Mouse (Mus musculus): ENCODE results near the gene Slc44a2. TPM values are rescaled to one million over a fixed set of nuclear protein-coding genes. Genes with fewer than 3 reads are reported as not detected.

The Slc44a2 gene
- total and polyA plus RNA-seq, 2 experiments from 2014 or later: 46.5 to 84.8 TPM

DNA sequence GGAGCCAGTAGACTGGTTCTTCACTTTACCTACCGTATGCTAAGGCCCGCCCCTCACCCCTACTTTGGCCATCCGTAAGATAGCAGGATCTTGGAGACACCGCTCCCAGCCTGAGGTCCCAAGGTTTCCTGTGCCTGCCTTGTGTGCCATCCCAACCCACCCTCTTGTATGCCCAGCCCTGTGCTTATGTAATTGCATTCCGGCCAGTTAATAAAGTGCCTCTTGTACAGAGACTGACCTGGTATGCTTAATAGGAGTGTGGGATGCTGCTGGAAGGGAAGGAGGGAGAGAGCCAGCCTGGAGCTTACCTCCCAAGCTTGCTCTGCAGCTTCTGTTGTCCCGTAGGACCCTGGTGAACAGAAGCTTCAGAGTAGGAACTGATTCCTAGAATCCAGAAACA lies 34.3 kb downstream of the Slc44a2 start:
- ATAC-seq (ENCODE audit: insufficient read depth, low read depth) (no peak), DNase-seq (ENCODE audit: low spot score) (no peak)
- no peak overlapping the region for H3K4me3 ChIP-seq (ENCODE audit: low read depth, low read length)
- no peaks in the 10 kb centered on the region for H3K4me1 ChIP-seq (ENCODE audit: control insufficient read depth, insufficient read depth)
- H3K27ac ChIP-seq (ENCODE audit: low read depth): no peak overlapping the region
- no peak overlapping the region for H3K4me2 ChIP-seq (ENCODE audit: low read depth, low read length)
- no peaks in the 10 kb centered on the region for H3K9me3 ChIP-seq (replicated peaks; ENCODE audit: control insufficient read depth, low read length)
- H3K27me3 ChIP-seq (ENCODE audit: control insufficient read depth, insufficient read depth, low read length): no peaks in the 10 kb centered on the region
- peaks cover 40% of the 10 kb centered on the region for H3K36me3 ChIP-seq (replicated peaks; ENCODE audit: control insufficient read depth, insufficient read depth, low read length)
- no peak overlapping the region for H3K9ac ChIP-seq (replicated peaks; ENCODE audit: low read depth, low read length)
- no peak for TF ChIP-seq CTCF (IDR thresholded peaks at IDR 0.05; ENCODE audit: low read depth)
- TF ChIP-seq EP300 (IDR thresholded peaks at IDR 0.05; ENCODE audit: low read depth): no peak
- WGBS: 80% methylated on average over 6 of the region's 6 CpGs

DNA sequence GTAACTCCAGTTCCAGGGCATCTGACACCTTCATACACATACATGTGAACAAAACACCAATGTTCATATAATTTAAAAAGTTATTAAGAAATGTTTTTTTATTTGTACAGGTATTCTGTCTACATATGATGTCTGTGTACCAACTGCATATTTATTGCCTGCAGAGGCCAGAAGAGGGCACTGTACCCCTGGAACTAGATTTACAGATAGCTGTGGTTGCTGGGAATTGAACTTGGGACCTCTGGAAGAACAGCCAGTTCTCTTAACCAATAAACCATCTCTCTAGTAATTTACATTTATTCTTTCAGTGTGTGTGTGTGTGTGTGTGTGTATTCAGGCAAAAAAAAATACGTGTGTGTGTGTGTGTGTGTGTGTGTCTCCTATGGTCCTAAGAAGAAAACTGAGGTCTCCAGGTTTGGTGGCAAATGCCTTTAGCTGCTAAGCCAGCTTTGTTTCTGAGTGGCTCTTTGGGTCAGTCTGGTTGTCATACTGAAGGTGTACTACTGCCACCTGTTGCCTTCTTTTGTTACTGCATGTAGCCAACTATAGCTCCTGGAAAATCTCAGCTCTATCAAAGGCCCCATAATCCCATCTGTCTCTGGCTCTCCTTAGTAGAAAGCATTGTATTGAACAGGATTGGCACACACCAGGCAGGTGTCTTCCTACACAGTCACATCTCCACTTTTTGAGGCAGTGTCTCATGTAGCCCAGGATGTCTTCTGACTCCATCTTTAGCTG lies 36.7 kb downstream of the Slc44a2 start:
- ATAC-seq (ENCODE audit: insufficient read depth, low read depth) (peak; percentile 42), DNase-seq (ENCODE audit: low spot score) (peak; percentile 89)
- Histone ChIP-seq H3K9me3 (replicated peaks; ENCODE audit: control insufficient read depth, low read length) (no peaks in the 10 kb centered on the region), H3K4me1 (ENCODE audit: control insufficient read depth, insufficient read depth) (no peaks in the 10 kb centered on the region), H3K4me3 (ENCODE audit: low read depth, low read length) (no peak overlapping the region), H3K36me3 (replicated peaks; ENCODE audit: control insufficient read depth, insufficient read depth, low read length) (peaks cover 21% of the 10 kb centered on the region), H3K4me2 (ENCODE audit: low read depth, low read length) (no peak overlapping the region), H3K9ac (replicated peaks; ENCODE audit: low read depth, low read length) (no peak overlapping the region), H3K27me3 (ENCODE audit: control insufficient read depth, insufficient read depth, low read length) (no peaks in the 10 kb centered on the region), H3K27ac (ENCODE audit: low read depth) (no peak overlapping the region)
- TF ChIP-seq EP300 (IDR thresholded peaks at IDR 0.05; ENCODE audit: low read depth) (no peak), CTCF (IDR thresholded peaks at IDR 0.05; ENCODE audit: low read depth) (peak; percentile 86)
- WGBS: 0% methylated on average over 1 of the region's 1 CpGs

DNA sequence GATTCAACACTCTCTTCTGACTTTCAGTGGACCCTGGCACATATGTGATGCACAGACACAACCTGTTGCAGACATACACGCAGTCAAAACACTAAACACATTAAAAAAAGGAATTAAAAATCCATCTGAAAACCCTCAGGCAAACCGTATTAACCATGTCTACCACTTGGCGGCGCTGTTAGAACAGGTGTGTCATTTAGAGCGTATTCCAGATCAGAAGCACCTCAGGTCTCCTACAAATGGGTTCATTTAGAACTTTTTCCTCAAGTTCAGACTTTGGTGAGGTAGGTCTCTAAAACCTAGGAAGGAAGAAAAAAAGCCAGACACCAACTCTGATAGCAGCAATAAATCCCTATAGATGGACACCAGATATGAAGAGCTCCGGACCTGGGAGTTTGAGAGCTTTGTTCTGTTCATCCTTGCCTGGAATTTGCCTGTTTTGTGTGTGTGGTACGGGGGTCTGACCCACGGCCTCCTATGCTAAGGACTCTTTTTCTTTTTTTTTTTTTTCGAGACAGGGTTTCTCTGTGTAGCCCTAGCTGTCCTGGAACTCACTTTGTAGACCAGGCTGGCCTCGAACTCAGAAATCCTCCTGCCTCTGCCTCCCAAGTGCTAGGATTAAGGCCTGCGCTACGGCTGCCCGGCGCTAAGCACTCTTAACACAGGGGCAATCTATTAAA lies 46.2 kb downstream of the Slc44a2 start:
- peak overlapping the region; percentile 90 for H3K4me3 ChIP-seq (ENCODE audit: low read depth, low read length)
- H3K4me1 ChIP-seq (ENCODE audit: control insufficient read depth, insufficient read depth): peaks cover 13% of the 10 kb centered on the region
- ATAC-seq (ENCODE audit: insufficient read depth, low read depth) (no peak), DNase-seq (ENCODE audit: low spot score) (no peak)
- WGBS: 28% methylated on average over 14 of the region's 14 CpGs
- H3K9ac ChIP-seq (replicated peaks; ENCODE audit: low read depth, low read length): no peak overlapping the region
- TF ChIP-seq CTCF (IDR thresholded peaks at IDR 0.05; ENCODE audit: low read depth) (peak; percentile 73), EP300 (IDR thresholded peaks at IDR 0.05; ENCODE audit: low read depth) (no peak)
- peak overlapping the region; percentile 76 for H3K27ac ChIP-seq (ENCODE audit: low read depth)
- no peaks in the 10 kb centered on the region for H3K27me3 ChIP-seq (ENCODE audit: control insufficient read depth, insufficient read depth, low read length)
- no peaks in the 10 kb centered on the region for H3K36me3 ChIP-seq (replicated peaks; ENCODE audit: control insufficient read depth, insufficient read depth, low read length)
- no peaks in the 10 kb centered on the region for H3K9me3 ChIP-seq (replicated peaks; ENCODE audit: control insufficient read depth, low read length)
- peak overlapping the region; percentile 52 for H3K4me2 ChIP-seq (ENCODE audit: low read depth, low read length)

- WGBS: under 1% methylated on average over 60 of the region's 66 CpGs
Measured at GRCm38 (mm10) chr9:21367357-21368111, 47.0 kb downstream of the Slc44a2 start, which contains the start of gene Ilf3. Gene Ilf3 (plus strand): TSS chr9:21367871.

DNA sequence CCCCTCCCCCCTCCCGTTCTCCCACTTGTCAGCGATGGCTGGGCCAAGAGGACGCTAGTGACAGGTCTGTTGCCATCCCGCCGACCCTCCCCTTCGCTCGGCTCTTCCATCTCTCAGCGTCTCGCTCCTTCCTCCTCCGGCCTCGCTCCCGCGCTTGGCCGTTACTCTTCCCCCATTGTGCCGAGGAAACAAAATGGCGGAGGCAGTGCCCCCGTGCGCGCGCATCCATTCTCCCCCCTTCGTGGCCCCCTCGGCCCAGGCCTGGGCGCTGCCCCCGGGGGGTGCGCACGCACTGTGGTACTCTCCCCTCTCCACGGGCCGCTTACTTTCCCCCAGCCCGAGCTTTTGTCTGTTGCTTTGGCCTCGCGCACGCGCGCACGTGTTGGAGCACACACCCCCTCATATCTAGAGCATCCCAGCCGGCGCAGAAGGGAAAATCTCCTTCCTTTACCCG lies 47.7 kb downstream of the Slc44a2 start:
- under 1% methylated on average over 37 of the region's 38 CpGs for WGBS
- peak; percentile 22 for ATAC-seq (ENCODE audit: insufficient read depth, low read depth)

More at GRCm38 (mm10) chr9:21367357-21368111, 47.0 kb downstream of the Slc44a2 start, which contains the start of gene Ilf3:
- peak; percentile 93 for ATAC-seq (ENCODE audit: insufficient read depth, low read depth)
- H3K4me2 ChIP-seq (ENCODE audit: low read depth, low read length): peak within 1 kb of the TSS; percentile 80
- TF ChIP-seq EP300 (IDR thresholded peaks at IDR 0.05; ENCODE audit: low read depth) (peak; percentile 80; the same call in 1 of the 2 replicates), CTCF (IDR thresholded peaks at IDR 0.05; ENCODE audit: low read depth) (no peak)
- peak within 1 kb of the TSS; percentile 70 for H3K9ac ChIP-seq (replicated peaks; ENCODE audit: low read depth, low read length)
- H3K27me3 ChIP-seq (ENCODE audit: control insufficient read depth, insufficient read depth, low read length): no peaks in the 10 kb centered on the region
- peak within 1 kb of the TSS; percentile 90 for H3K4me3 ChIP-seq (ENCODE audit: low read depth, low read length)
- H3K9me3 ChIP-seq (replicated peaks; ENCODE audit: control insufficient read depth, low read length): no peaks in the 10 kb centered on the region
- H3K4me1 ChIP-seq (ENCODE audit: control insufficient read depth, insufficient read depth): peaks cover 13% of the 10 kb centered on the region
- DNase-seq (ENCODE audit: low spot score): peak; percentile 100
- H3K27ac ChIP-seq (ENCODE audit: low read depth): peak within 1 kb of the TSS; percentile 86
- H3K36me3 ChIP-seq (replicated peaks; ENCODE audit: control insufficient read depth, insufficient read depth, low read length): no peaks in the 10 kb centered on the region

More for the DNA sequence above, 47.7 kb downstream of the Slc44a2 start:
- peak overlapping the region; percentile 90 for H3K4me3 ChIP-seq (ENCODE audit: low read depth, low read length)
- H3K27me3 ChIP-seq (ENCODE audit: control insufficient read depth, insufficient read depth, low read length): no peaks in the 10 kb centered on the region
- H3K9ac ChIP-seq (replicated peaks; ENCODE audit: low read depth, low read length): peak overlapping the region; percentile 70
- TF ChIP-seq CTCF (IDR thresholded peaks at IDR 0.05; ENCODE audit: low read depth) (no peak), EP300 (IDR thresholded peaks at IDR 0.05; ENCODE audit: low read depth) (no peak)
- peak overlapping the region; percentile 80 for H3K4me2 ChIP-seq (ENCODE audit: low read depth, low read length)
- H3K36me3 ChIP-seq (replicated peaks; ENCODE audit: control insufficient read depth, insufficient read depth, low read length): no peaks in the 10 kb centered on the region
- H3K4me1 ChIP-seq (ENCODE audit: control insufficient read depth, insufficient read depth): peaks cover 13% of the 10 kb centered on the region
- no peaks in the 10 kb centered on the region for H3K9me3 ChIP-seq (replicated peaks; ENCODE audit: control insufficient read depth, low read length)
- DNase-seq (ENCODE audit: low spot score): peak; percentile 48
- H3K27ac ChIP-seq (ENCODE audit: low read depth): peak overlapping the region; percentile 86
